In genomic region chr11:50388217-50388929, GRCm38 (mm10) we compare ENCODE assay signal across 27 mouse cellular contexts. TPM values are rescaled to one million over a fixed set of nuclear protein-coding genes. Genes with fewer than 3 reads are reported as not detected.
DNase-seq lines count a peak whose midpoint lies in the region; ATAC-seq lines count a peak whose summit lies in the region.
"Had no signal": no experiment of that assay in that cellular context is flagged by ENCODE, and none has a peak within 500 bp of the region (broad histone marks: within the 10 kb centered on the region; RNA-seq: fewer than 3 reads in every experiment).

No protein-coding gene starts in this region.

- no peak overlapping the region for H3K27ac ChIP-seq in hindbrain, embryonic 13.5 days
- H3K27ac ChIP-seq in hindbrain, embryonic 12.5 days, result no peak overlapping the region
- H3K27ac ChIP-seq in midbrain, embryonic 13.5 days, result peak overlapping the region; percentile 16; the same call in 1 of the 2 replicates
- H3K27ac ChIP-seq in midbrain, embryonic 14.5 days (replicated peaks; ENCODE audit: low read depth, low read length), result no peak overlapping the region
- H3K27ac ChIP-seq in neural tube, embryonic 15.5 days (replicated peaks), result no peak overlapping the region
- H3K27ac ChIP-seq: hindbrain, embryonic 14.5 days; limb, embryonic 12.5 days; stomach, embryonic 15.5 days had no signal

- H3K9ac ChIP-seq in hindbrain, embryonic 13.5 days, result no peak overlapping the region
- no peak overlapping the region for H3K9ac ChIP-seq in hindbrain, embryonic 12.5 days
- H3K9ac ChIP-seq in midbrain, embryonic 13.5 days (replicated peaks), result no peak overlapping the region
- no peak overlapping the region for H3K9ac ChIP-seq in midbrain, embryonic 14.5 days (replicated peaks; ENCODE audit: low read length)
- H3K9ac ChIP-seq in neural tube, embryonic 15.5 days (replicated peaks), result no peak overlapping the region
- H3K9ac ChIP-seq: heart, embryonic 12.5 days; hindbrain, embryonic 14.5 days; limb, embryonic 12.5 days; neural tube, embryonic 13.5 days; stomach, embryonic 15.5 days had no signal

- H3K4me1 ChIP-seq in hindbrain, embryonic 13.5 days (replicated peaks), result no peaks in the 10 kb centered on the region
- no peaks in the 10 kb centered on the region for H3K4me1 ChIP-seq in hindbrain, embryonic 12.5 days
- H3K4me1 ChIP-seq in midbrain, embryonic 13.5 days (replicated peaks), result no peaks in the 10 kb centered on the region
- H3K4me1 ChIP-seq in midbrain, embryonic 14.5 days (ENCODE audit: control insufficient read depth, insufficient read depth, low read length), result no peaks in the 10 kb centered on the region
- no peaks in the 10 kb centered on the region for H3K4me1 ChIP-seq in neural tube, embryonic 15.5 days
- H3K4me1 ChIP-seq: limb, embryonic 12.5 days; neural tube, embryonic 13.5 days; stomach, embryonic 15.5 days had no signal

- H3K27me3 ChIP-seq in hindbrain, embryonic 13.5 days, result no peaks in the 10 kb centered on the region
- no peaks in the 10 kb centered on the region for H3K27me3 ChIP-seq in hindbrain, embryonic 12.5 days
- H3K27me3 ChIP-seq in midbrain, embryonic 13.5 days, result no peaks in the 10 kb centered on the region
- H3K27me3 ChIP-seq in midbrain, embryonic 14.5 days (ENCODE audit: control insufficient read depth, insufficient read depth, low read length), result no peaks in the 10 kb centered on the region
- no peaks in the 10 kb centered on the region for H3K27me3 ChIP-seq in neural tube, embryonic 15.5 days (replicated peaks)
- H3K27me3 ChIP-seq: heart, embryonic 12.5 days; limb, embryonic 12.5 days; megakaryocyte, embryonic 14.5 days; neural tube, embryonic 13.5 days; Patski; stomach, embryonic 15.5 days had no signal

- peaks cover 82% of the 10 kb centered on the region for H3K36me3 ChIP-seq in hindbrain, embryonic 13.5 days
- H3K36me3 ChIP-seq in hindbrain, embryonic 12.5 days, result peaks cover 55% of the 10 kb centered on the region
- H3K36me3 ChIP-seq in midbrain, embryonic 13.5 days, result peaks cover 78% of the 10 kb centered on the region
- peaks cover 82% of the 10 kb centered on the region for H3K36me3 ChIP-seq in midbrain, embryonic 14.5 days (ENCODE audit: control insufficient read depth, insufficient read depth, low read length)
- H3K36me3 ChIP-seq in neural tube, embryonic 15.5 days, result peaks cover 69% of the 10 kb centered on the region

- WGBS in hindbrain, embryonic 13.5 days, result 94% methylated on average over 3 of the region's 3 CpGs
- 90% methylated on average over 3 of the region's 3 CpGs for WGBS in hindbrain, embryonic 12.5 days
- WGBS in midbrain, embryonic 13.5 days, result 96% methylated on average over 3 of the region's 3 CpGs
- WGBS in midbrain, embryonic 14.5 days, result 95% methylated on average over 3 of the region's 3 CpGs
- 94% methylated on average over 3 of the region's 3 CpGs for WGBS in neural tube, embryonic 15.5 days

- H3K9me3 ChIP-seq in hindbrain, embryonic 13.5 days, result no peaks in the 10 kb centered on the region
- no peaks in the 10 kb centered on the region for H3K9me3 ChIP-seq in hindbrain, embryonic 12.5 days (replicated peaks)
- H3K9me3 ChIP-seq in midbrain, embryonic 13.5 days, result no peaks in the 10 kb centered on the region
- no peaks in the 10 kb centered on the region for H3K9me3 ChIP-seq in midbrain, embryonic 14.5 days (ENCODE audit: control insufficient read depth, low read length)
- H3K9me3 ChIP-seq in neural tube, embryonic 15.5 days (replicated peaks), result no peaks in the 10 kb centered on the region
- H3K9me3 ChIP-seq: heart, embryonic 12.5 days; limb, embryonic 12.5 days; megakaryocyte, embryonic 14.5 days; neural tube, embryonic 13.5 days; stomach, embryonic 15.5 days had no signal

- no peak overlapping the region for H3K4me3 ChIP-seq in hindbrain, embryonic 13.5 days
- H3K4me3 ChIP-seq in hindbrain, embryonic 12.5 days, result no peak overlapping the region
- H3K4me3 ChIP-seq in midbrain, embryonic 13.5 days (replicated peaks), result no peak overlapping the region
- no peak overlapping the region for H3K4me3 ChIP-seq in midbrain, embryonic 14.5 days (replicated peaks; ENCODE audit: low read depth, low read length)
- H3K4me3 ChIP-seq in neural tube, embryonic 15.5 days (replicated peaks), result no peak overlapping the region
- H3K4me3 ChIP-seq: heart, embryonic 12.5 days; limb, embryonic 12.5 days; megakaryocyte, embryonic 14.5 days; neural tube, embryonic 13.5 days; stomach, embryonic 15.5 days had no signal

- DNase-seq in midbrain, embryonic 14.5 days, result no peak
- no peak for DNase-seq in layer of hippocampus, postnatal 36 days
- DNase-seq: adrenal gland, postnatal 14 days; cerebellum, adult 18-20 months; cerebellum, postnatal 36 days; gastrocnemius, postnatal 25 days; heart, postnatal 14 days; kidney, adult 8-10 months; kidney, postnatal 36 days; layer of hippocampus, adult 9-11 months had no signal

- 0 out of 2 replicates have a peak, but pooled peaks have one; percentile 16 for ATAC-seq in hindbrain, embryonic 13.5 days (ENCODE audit: low FRiP score)
- ATAC-seq in hindbrain, embryonic 12.5 days (ENCODE audit: low FRiP score), result no peak
- 0 out of 2 replicates have a peak, but pooled peaks have one; percentile 22 for ATAC-seq in midbrain, embryonic 13.5 days
- ATAC-seq in midbrain, embryonic 14.5 days (ENCODE audit: low FRiP score, low TSS enrichment), result no peak
- 0 out of 2 replicates have a peak, but pooled peaks have one; percentile 2 for ATAC-seq in common myeloid progenitor, adult 5-6 weeks (replicated peaks; ENCODE audit: low read depth, poor library complexity, severe bottlenecking)
- no peak for ATAC-seq in neural tube, embryonic 15.5 days (ENCODE audit: low FRiP score)
- ATAC-seq: forebrain, embryonic 14.5 days; Patski had no signal

- H3K4me2 ChIP-seq in hindbrain, embryonic 13.5 days, result no peak overlapping the region
- H3K4me2 ChIP-seq in hindbrain, embryonic 12.5 days (replicated peaks), result no peak overlapping the region
- no peak overlapping the region for H3K4me2 ChIP-seq in midbrain, embryonic 13.5 days (replicated peaks)
- no peak overlapping the region for H3K4me2 ChIP-seq in midbrain, embryonic 14.5 days (ENCODE audit: low read length)
- H3K4me2 ChIP-seq in neural tube, embryonic 15.5 days, result no peak overlapping the region
- H3K4me2 ChIP-seq: heart, embryonic 12.5 days; hindbrain, embryonic 14.5 days; limb, embryonic 12.5 days; neural tube, embryonic 13.5 days; stomach, embryonic 15.5 days had no signal

RNA-seq across cellular contexts. Expression of gene Hnrnph1, which starts 11.6 kb away (rescaled TPM):
- 534 and 549 TPM in 2 replicates for polyA plus RNA-seq in hindbrain, embryonic 13.5 days (2015; fragmentation: Nextera tagmentation; extraction: Ambion mirVana)
- polyA plus RNA-seq in hindbrain, embryonic 12.5 days (2016; fragmentation: Nextera tagmentation; extraction: Ambion mirVana), result 623 and 641 TPM in 2 replicates
- 686 and 713 TPM in 2 replicates for polyA plus RNA-seq in midbrain, embryonic 13.5 days (2015; fragmentation: Nextera tagmentation; extraction: Ambion mirVana)
- 539 and 584 TPM in 2 replicates for polyA plus RNA-seq in midbrain, embryonic 14.5 days (2014; fragmentation: Nextera tagmentation; extraction: Ambion mirVana)
- total RNA-seq in common myeloid progenitor, adult 5-6 weeks (2017), result 987 and 1,045 TPM in 2 replicates
- total RNA-seq in layer of hippocampus, postnatal 36 days (2021), result 100 to 1,000 TPM; 303 to 325 TPM
- polyA plus RNA-seq in neural tube, embryonic 15.5 days (2015; fragmentation: Nextera tagmentation; extraction: Ambion mirVana), result 390 and 401 TPM in 2 replicates

RNA-seq across cellular contexts. Expression of gene Cby3, which starts 34.1 kb away (rescaled TPM):
- polyA plus RNA-seq in hindbrain, embryonic 13.5 days (2015; fragmentation: Nextera tagmentation; extraction: Ambion mirVana), result 0.75 and 1.4 TPM in 2 replicates
- 0.65 TPM in 1 of 2 replicates, not detected in the other for polyA plus RNA-seq in hindbrain, embryonic 12.5 days (2016; fragmentation: Nextera tagmentation; extraction: Ambion mirVana)
- polyA plus RNA-seq in midbrain, embryonic 13.5 days (2015; fragmentation: Nextera tagmentation; extraction: Ambion mirVana), result 0.40 and 0.47 TPM in 2 replicates
- polyA plus RNA-seq in midbrain, embryonic 14.5 days (2014; fragmentation: Nextera tagmentation; extraction: Ambion mirVana), result 0.32 and 0.77 TPM in 2 replicates
- total RNA-seq in common myeloid progenitor, adult 5-6 weeks (2017), result not detected in 2 replicates
- not detected for total RNA-seq in layer of hippocampus, postnatal 36 days (2021)
- polyA plus RNA-seq in neural tube, embryonic 15.5 days (2015; fragmentation: Nextera tagmentation; extraction: Ambion mirVana), result 0.55 and 1.8 TPM in 2 replicates
- total RNA-seq: adrenal gland, postnatal 14 days; gastrocnemius, postnatal 25 days; heart, postnatal 14 days; left cerebral cortex, adult 8-10 months; monocyte, adult 5-6 weeks had no signal
- polyA plus RNA-seq: limb, embryonic 12.5 days; liver, embryonic 16.5 days; Patski; thymus, postnatal 0 days had no signal

RNA-seq across cellular contexts. Expression of gene Rufy1, which starts 42.6 kb away (rescaled TPM):
- 22.7 and 27.5 TPM in 2 replicates for polyA plus RNA-seq in hindbrain, embryonic 13.5 days (2015; fragmentation: Nextera tagmentation; extraction: Ambion mirVana)
- polyA plus RNA-seq in hindbrain, embryonic 12.5 days (2016; fragmentation: Nextera tagmentation; extraction: Ambion mirVana), result 25.8 and 26.7 TPM in 2 replicates
- polyA plus RNA-seq in midbrain, embryonic 13.5 days (2015; fragmentation: Nextera tagmentation; extraction: Ambion mirVana), result 25.0 and 27.4 TPM in 2 replicates
- 25.0 and 31.6 TPM in 2 replicates for polyA plus RNA-seq in midbrain, embryonic 14.5 days (2014; fragmentation: Nextera tagmentation; extraction: Ambion mirVana)
- total RNA-seq in common myeloid progenitor, adult 5-6 weeks (2017), result 39.4 and 39.7 TPM in 2 replicates
- total RNA-seq in layer of hippocampus, postnatal 36 days (2021), result 10 to 100 TPM; 29.6 to 30.1 TPM
- 21.8 and 25.1 TPM in 2 replicates for polyA plus RNA-seq in neural tube, embryonic 15.5 days (2015; fragmentation: Nextera tagmentation; extraction: Ambion mirVana)

Comparison
In these comparisons a context has a peak if more than half of its experiments do, and no peak if none do; other contexts are left out.
1. ATAC-seq: peak in hindbrain, embryonic 13.5 days (single experiment), midbrain, embryonic 13.5 days (single experiment) and common myeloid progenitor, adult 5-6 weeks (single experiment); none in hindbrain, embryonic 12.5 days (single experiment), midbrain, embryonic 14.5 days (single experiment) and neural tube, embryonic 15.5 days (single experiment).